Mouse (Mus musculus) cerebellum, adult 9-10 months (tissue): ENCODE data around the gene Ube2l6.
A peak's percentile ranks its signal among the peaks of the same experiment; 100 is the strongest.

Experiments used
- DNase-seq: peaks from one replicate; pipeline ENCODE4 v3.0.0; 2022

The Ube2l6 gene

GRCm38 (mm10) chr2:84798493-84798921 lies at the start of gene Ube2l6:
Gene Ube2l6, plus strand, starts transcription at chr2:84798828.
- peak; percentile 72 for DNase-seq

- DNase-seq = no peak
Observed at GRCm38 (mm10) chr2:84750115-84750514, 48.5 kb upstream of the Ube2l6 start.

GRCm38 (mm10) chr2:84756245-84756644 lies 42.4 kb upstream of the Ube2l6 start:
- DNase-seq = no peak

GRCm38 (mm10) chr2:84757026-84757682 lies 41.5 kb upstream of the Ube2l6 start:
- no peak for DNase-seq

- peak; percentile 84 for DNase-seq
Observed at GRCm38 (mm10) chr2:84758542-84759127, 40.0 kb upstream of the Ube2l6 start.

GRCm38 (mm10) chr2:84760777-84761176 lies 37.9 kb upstream of the Ube2l6 start:
- no peak for DNase-seq

- no peak for DNase-seq
Observed at GRCm38 (mm10) chr2:84761309-84761708, 37.3 kb upstream of the Ube2l6 start.

GRCm38 (mm10) chr2:84761840-84762239 lies 36.8 kb upstream of the Ube2l6 start:
- DNase-seq = no peak

GRCm38 (mm10) chr2:84762295-84762694 lies 36.3 kb upstream of the Ube2l6 start:
- DNase-seq = no peak

GRCm38 (mm10) chr2:84762818-84763217 lies 35.8 kb upstream of the Ube2l6 start:
- DNase-seq = no peak

GRCm38 (mm10) chr2:84770501-84770900 lies 28.1 kb upstream of the Ube2l6 start:
- no peak for DNase-seq

GRCm38 (mm10) chr2:84772454-84772853 lies 26.2 kb upstream of the Ube2l6 start:
- DNase-seq = no peak

- DNase-seq = no peak
Observed at GRCm38 (mm10) chr2:84773195-84773594, 25.4 kb upstream of the Ube2l6 start.

- DNase-seq = peak; percentile 87
Observed at GRCm38 (mm10) chr2:84774751-84775150, 23.9 kb upstream of the Ube2l6 start.

- peak; percentile 37 for DNase-seq
Observed at GRCm38 (mm10) chr2:84775241-84775640, 23.4 kb upstream of the Ube2l6 start, which contains the start of gene Serping1. Gene Serping1, minus strand, starts transcription at chr2:84775444.

GRCm38 (mm10) chr2:84775665-84776064 lies 23.0 kb upstream of the Ube2l6 start:
- peak; percentile 37 for DNase-seq

- no peak for DNase-seq
Observed at GRCm38 (mm10) chr2:84777706-84778105, 20.9 kb upstream of the Ube2l6 start.

GRCm38 (mm10) chr2:84779210-84779609 lies 19.4 kb upstream of the Ube2l6 start:
- no peak for DNase-seq

- no peak for DNase-seq
Observed at GRCm38 (mm10) chr2:84783315-84783714, 15.3 kb upstream of the Ube2l6 start.

- DNase-seq = no peak
Observed at GRCm38 (mm10) chr2:84783840-84784566, 14.6 kb upstream of the Ube2l6 start.

- DNase-seq = no peak
Observed at GRCm38 (mm10) chr2:84788316-84788715, 10.3 kb upstream of the Ube2l6 start.

GRCm38 (mm10) chr2:84790418-84790817 lies 8.2 kb upstream of the Ube2l6 start:
- no peak for DNase-seq

GRCm38 (mm10) chr2:84792516-84792915 lies 6.1 kb upstream of the Ube2l6 start:
- no peak for DNase-seq

GRCm38 (mm10) chr2:84793154-84793553 lies 5.5 kb upstream of the Ube2l6 start:
- no peak for DNase-seq
